Mouse (Mus musculus) megakaryocyte, embryonic 14.5 days (primary cell): ENCODE data around the gene Parp9.

Experiments used
- FLI1 ChIP-seq: IDR thresholded peaks from 2 replicates; pipeline ENCODE4 v1.6.1; 2012; ENCODE audit warnings: low read length, inconsistent platforms, mixed read lengths
- GATA1 ChIP-seq: IDR thresholded peaks from 3 replicates; pipeline ENCODE4 v1.6.1; 2012; ENCODE audit warnings: mixed read lengths, low read length, inconsistent platforms, borderline replicate concordance

- no peak for TF ChIP-seq GATA1
- TF ChIP-seq FLI1, result no peak
These were observed 15.9 kb upstream of the Parp9 start for GRCm38 (mm10) chr16:35922301-35922895.
